Mouse (Mus musculus): ENCODE data around the gene Prkcd.

Gene Prkcd

DNA sequence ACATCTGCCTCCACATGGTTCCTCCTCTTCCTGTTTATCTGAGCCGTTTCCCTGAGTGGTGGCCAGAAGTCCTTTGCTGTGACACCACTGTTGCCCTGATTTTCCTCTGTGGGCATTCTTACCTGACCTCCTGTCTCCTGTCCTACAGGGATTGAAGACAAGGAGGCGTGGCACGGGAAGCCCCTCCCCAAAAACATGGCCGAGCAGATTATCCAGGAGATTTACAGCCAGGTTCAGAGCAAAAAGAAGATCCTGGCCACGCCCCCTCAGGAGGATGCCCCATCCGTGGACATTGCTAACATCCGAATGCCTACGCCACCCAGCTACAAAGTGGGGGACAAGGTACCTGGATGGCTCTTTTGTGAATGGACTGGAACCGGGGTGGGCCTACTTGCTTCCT lies 58.0 kb downstream of the Prkcd start:
- no peak for DNase-seq

DNA sequence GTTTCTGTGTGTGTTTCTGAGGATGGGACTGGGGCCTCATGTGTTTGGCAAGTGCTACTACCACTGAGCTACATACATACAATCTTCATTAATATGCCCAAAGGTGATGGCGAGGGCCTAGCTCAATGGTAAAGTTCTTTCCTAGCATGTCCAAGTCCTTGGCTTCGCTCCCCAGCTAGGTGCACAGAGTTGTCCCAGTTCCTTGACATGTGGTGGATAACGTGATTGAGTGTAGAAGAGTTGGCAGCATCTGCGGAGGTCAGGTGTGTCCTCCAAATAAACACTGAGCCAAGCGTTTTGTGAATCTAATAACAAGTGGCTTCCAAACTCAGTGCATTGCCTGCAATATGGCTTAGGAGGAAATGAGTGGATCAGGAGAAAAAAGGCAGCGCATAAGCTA lies 59.7 kb downstream of the Prkcd start:
- no peak for DNase-seq

- no peak for DNase-seq
Measured at GRCm38 (mm10) chr14:30564451-30564850, 61.6 kb downstream of the Prkcd start.

- DNase-seq = no peak
Measured at GRCm38 (mm10) chr14:30562343-30562742, 63.7 kb downstream of the Prkcd start.

- DNase-seq = no peak
Measured at GRCm38 (mm10) chr14:30561470-30562187, 64.4 kb downstream of the Prkcd start.

- DNase-seq = no peak
Measured at GRCm38 (mm10) chr14:30560803-30561389, 65.1 kb downstream of the Prkcd start.

DNA sequence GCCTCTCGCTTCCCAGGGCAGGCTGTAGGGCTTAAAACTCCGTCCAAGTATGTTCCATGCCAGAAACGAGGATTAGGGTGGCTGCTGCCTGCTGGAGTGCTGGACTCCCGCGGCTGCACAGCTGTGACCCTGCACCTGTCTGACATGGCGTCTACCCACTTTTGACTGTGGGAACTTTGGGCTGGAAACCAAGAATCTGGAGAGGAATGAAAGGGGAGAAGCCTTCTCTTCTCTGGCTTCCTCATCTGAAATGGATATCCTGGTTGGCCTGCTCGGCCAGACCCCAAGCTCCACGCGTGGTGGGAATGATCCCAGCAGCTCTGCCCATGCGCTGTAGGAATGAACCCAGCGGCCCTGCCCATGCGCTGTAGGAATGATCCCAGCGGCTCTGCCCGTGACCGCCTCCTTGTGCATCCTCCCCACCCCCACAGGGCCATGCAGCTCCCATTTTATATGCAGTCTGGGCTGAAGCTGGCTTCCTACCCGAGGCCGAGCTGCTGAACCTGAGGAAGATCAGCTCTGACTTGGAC lies 66.6 kb downstream of the Prkcd start:
- peak; percentile 65 for DNase-seq

DNA sequence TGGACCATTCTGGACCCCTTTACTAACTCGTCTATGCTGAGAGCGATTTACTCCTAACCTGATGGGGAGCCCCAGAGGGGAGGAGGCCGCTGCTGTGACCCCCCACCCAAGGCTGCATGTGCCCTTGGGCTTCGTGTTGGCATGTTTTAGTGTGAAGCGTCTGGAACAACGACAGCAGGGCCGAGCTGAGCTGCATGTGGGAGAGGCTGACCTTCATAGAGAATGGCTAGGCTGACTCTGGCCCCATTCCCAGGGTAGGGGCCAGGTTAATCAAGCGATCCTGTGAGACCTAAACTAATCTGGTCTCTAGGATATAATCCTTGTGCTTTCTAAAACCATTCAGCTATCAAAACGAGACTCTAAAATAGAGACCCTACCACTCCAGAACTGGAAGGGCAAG lies 68.3 kb downstream of the Prkcd start:
- no peak for DNase-seq

DNA sequence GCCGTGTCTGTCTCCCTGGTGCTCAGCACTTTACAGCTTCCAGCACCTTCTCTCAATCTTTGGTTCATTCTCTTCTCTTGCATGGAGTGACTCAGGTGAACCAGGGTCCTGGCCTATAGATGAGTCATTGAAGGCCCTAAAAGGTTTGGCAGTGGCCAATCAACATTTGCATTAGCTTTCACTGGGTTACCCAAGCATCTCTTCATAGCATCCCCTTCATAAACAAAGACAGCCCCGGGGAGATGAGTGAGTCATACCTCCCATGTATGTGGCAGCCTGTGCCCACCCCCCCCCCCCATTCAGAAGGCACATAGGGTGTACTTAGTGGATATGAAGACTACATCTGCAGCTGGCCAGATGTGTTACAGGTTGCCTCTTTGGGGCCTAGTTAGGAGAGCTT lies 69.4 kb downstream of the Prkcd start:
- no peak for DNase-seq

GRCm38 (mm10) chr14:30553185-30553584 lies 72.8 kb downstream of the Prkcd start:
- no peak for DNase-seq

- no peak for DNase-seq
Measured at GRCm38 (mm10) chr14:30551981-30552380, 74.0 kb downstream of the Prkcd start.

- no peak for DNase-seq
Measured at GRCm38 (mm10) chr14:30551509-30551908, 74.5 kb downstream of the Prkcd start.

DNA sequence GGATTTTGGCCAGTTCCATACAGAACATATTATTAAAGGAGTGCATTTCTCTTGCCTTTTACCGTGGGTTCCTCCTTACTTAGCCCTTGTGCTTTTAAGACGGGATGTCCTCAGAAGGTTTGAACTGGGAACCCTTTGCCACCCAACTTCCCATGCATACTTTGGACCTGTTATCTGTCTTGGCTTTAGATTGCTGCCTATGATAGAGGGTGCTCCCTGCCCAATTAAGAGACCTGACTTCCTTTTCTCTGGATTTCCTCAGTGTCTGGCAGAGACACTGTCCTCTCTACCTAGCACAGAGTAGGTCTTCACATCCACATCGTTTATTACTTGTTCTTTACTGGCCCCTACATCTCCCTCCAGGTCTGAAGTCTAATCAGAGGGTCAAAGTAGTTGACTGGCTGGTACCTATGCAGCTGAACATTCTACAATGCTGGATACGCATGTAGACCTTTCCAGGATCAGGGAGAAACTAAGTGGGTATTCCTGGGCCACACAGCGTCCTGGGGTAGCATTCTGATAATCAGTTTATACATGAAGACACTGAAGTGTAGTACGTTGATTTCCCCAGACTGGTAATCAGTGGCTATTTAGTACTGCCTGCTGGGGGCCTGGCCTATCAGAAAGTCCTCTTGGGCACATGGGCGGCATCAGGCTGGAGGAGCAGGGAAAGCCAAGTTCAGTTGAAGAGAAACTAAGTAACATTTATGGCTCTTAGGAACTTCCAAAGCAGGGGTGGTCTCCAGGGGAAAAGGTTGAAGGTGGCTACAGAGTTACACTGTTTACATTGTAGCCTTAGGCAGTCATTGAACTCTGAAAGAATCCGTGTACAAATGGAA lies 75.6 kb downstream of the Prkcd start:
- no peak for DNase-seq

DNA sequence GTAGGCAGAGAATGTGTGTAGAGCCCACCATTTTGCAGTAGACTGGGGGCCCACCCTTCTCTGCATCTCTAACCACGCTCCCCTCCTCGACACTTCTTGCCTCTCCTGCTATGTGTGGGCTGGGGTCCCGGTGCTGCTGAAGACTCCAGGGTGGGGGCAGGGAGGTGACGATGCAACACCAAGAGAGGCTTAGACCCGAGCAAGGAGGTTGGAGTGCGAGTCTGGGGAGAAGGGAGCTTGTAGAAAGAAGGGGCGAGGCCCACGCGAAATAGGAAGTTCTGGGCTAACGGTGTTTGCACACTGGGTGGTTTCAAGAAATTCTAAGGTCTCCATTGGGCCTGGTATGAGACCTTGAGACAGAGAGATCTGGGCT lies 76.2 kb downstream of the Prkcd start:
- peak; percentile 41 for DNase-seq

- DNase-seq = peak; percentile 94
Measured at GRCm38 (mm10) chr14:30548965-30549776, 76.8 kb downstream of the Prkcd start.

DNA sequence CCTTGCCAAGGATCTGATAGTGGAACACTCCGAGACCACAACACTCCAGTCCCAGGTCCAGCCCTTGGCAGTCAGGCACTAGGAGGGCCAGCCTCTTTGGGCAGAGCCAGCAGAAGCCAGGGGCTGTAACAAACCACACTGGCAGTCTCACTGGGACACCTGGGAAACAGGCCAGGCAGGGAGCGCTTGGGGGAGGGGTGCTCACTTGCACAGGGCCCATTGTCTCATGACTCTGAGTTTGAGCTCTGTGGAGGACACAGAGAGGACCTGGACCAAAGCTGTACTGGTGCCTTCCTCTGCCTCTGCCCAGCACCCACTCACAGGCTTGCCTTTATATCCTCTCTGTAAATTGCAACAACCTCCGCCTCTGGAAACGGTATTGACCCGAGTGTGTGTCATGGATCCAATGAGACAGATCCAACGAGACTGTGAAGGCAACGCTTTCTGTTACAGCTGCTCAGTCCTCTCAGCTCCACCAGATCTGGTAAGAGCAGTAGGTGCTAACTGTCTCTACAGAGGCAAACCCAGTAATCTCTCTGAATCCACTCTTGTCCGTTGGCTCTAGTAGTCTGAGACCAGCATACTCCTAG lies 77.8 kb downstream of the Prkcd start, which contains the start of gene Tkt:
Tkt (plus strand) TSS at position 229 of the 590 bp plus-strand sequence.
- peak; percentile 72 for DNase-seq

All from cerebellum, adult 9-10 months (tissue).